Mouse (Mus musculus) CH12.LX (cell line): ENCODE data around the gene Rffl. TPM values are rescaled to one million over a fixed set of nuclear protein-coding genes. Genes with fewer than 3 reads are reported as not detected.
A peak's percentile ranks its signal among the peaks of the same experiment; 100 is the strongest.

Experiments used
- DNase-seq: peaks from one replicate; pipeline ENCODE4 v3.0.0-alpha.2; 2013; ENCODE audit errors: extremely low read depth
- H3K27ac ChIP-seq: 2 replicates; pipeline ENCODE4 v1.5.1; 2012; ENCODE audit warnings: low read depth, mild to moderate bottlenecking, control low read depth, moderate library complexity; ENCODE audit not compliant: insufficient read depth
- H3K27me3 ChIP-seq: replicated peaks from 2 replicates; pipeline ENCODE3; 2012; ENCODE audit warnings: inconsistent platforms
- H3K36me3 ChIP-seq, 2 experiments: replicated peaks in 1 of 2; 2 replicates each; pipeline versions ENCODE3 to v1.6.1; 2012; ENCODE audit warnings: inconsistent platforms in 1 of 2, low read length in 1 of 2, mild to moderate bottlenecking in 1 of 2, mixed read lengths in 1 of 2, moderate library complexity in 1 of 2; ENCODE audit not compliant: control insufficient read depth in 1 of 2, insufficient read depth in 1 of 2
- H3K4me1 ChIP-seq, 2 experiments: 2 replicates each; pipeline ENCODE4 v1.6.1; 2012; ENCODE audit warnings: inconsistent platforms in 1 of 2, moderate library complexity in 1 of 2; ENCODE audit not compliant: insufficient read depth in 2 of 2, control insufficient read depth in 1 of 2
- H3K4me2 ChIP-seq: 2 replicates; pipeline ENCODE4 v1.6.1; 2012; ENCODE audit warnings: low read depth, mild to moderate bottlenecking, control low read depth; ENCODE audit not compliant: poor library complexity, insufficient read depth, severe bottlenecking
- H3K4me3 ChIP-seq, 3 experiments: fragments of 150-350 bp in 1 of 3; sonication (generic) in 1 of 3; replicated peaks in 1 of 3; 2 replicates each; pipeline versions ENCODE3 to v1.5.1; 2011 to 2012; ENCODE audit warnings: low read depth in 2 of 3, low read length in 2 of 3, mild to moderate bottlenecking in 2 of 3, moderate library complexity in 2 of 3, control low read depth in 1 of 3, improper control_type of control experiment in 1 of 3, inconsistent platforms in 1 of 3, mixed read lengths in 1 of 3; ENCODE audit not compliant: poor library complexity in 1 of 3
- H3K79me2 ChIP-seq: replicated peaks from 2 replicates; pipeline ENCODE4 v1.6.1; 2012; ENCODE audit warnings: mild to moderate bottlenecking, moderate library complexity; ENCODE audit not compliant: control insufficient read depth, poor library complexity, insufficient read depth, severe bottlenecking; ENCODE audit errors: extremely low read depth
- H3K9ac ChIP-seq: 2 replicates; pipeline ENCODE4 v1.6.1; 2012; ENCODE audit warnings: low read depth, mild to moderate bottlenecking, control low read depth, moderate library complexity; ENCODE audit not compliant: insufficient read depth
- H3K9me3 ChIP-seq: replicated peaks from 2 replicates; pipeline ENCODE3; 2012; ENCODE audit warnings: low read length, inconsistent platforms, mixed read lengths
- BHLHE40 ChIP-seq: IDR thresholded peaks from 2 replicates; pipeline ENCODE4 v1.6.1; 2011; ENCODE audit warnings: mild to moderate bottlenecking, low read depth, low read length, improper control_type of control experiment
- CHD1 ChIP-seq: IDR thresholded peaks from 2 replicates; pipeline ENCODE4 v1.6.1; 2012; ENCODE audit warnings: low read depth, low read length, improper control_type of control experiment, inconsistent platforms
- E2F4 ChIP-seq: IDR thresholded peaks from 2 replicates; pipeline ENCODE4 v1.6.1; 2011; ENCODE audit warnings: low read depth, low read length, improper control_type of control experiment; ENCODE audit not compliant: insufficient replicate concordance
- ELF1 ChIP-seq: IDR thresholded peaks from 2 replicates; pipeline ENCODE4 v1.6.1; 2014; ENCODE audit warnings: low read depth, mild to moderate bottlenecking, inconsistent platforms, low read length, improper control_type of control experiment
- EP300 ChIP-seq: IDR thresholded peaks from 2 replicates; pipeline ENCODE4 v1.6.1; 2011; ENCODE audit warnings: low read length, improper control_type of control experiment
- ETS1 ChIP-seq: conservative IDR thresholded peaks from 2 replicates; pipeline ENCODE4 v1.6.1; 2012; ENCODE audit warnings: low read depth, mild to moderate bottlenecking, inconsistent platforms, low read length, improper control_type of control experiment, moderate library complexity
- GABPA ChIP-seq: IDR thresholded peaks from 2 replicates; pipeline ENCODE4 v1.6.1; 2012; ENCODE audit warnings: low read depth, low read length, improper control_type of control experiment, inconsistent platforms; ENCODE audit not compliant: insufficient replicate concordance
- HCFC1 ChIP-seq: IDR thresholded peaks from 2 replicates; pipeline ENCODE4 v1.6.1; 2012; ENCODE audit warnings: low read depth, mild to moderate bottlenecking, inconsistent platforms, low read length, improper control_type of control experiment
- IRF4 ChIP-seq: IDR thresholded peaks from 2 replicates; pipeline ENCODE4 v1.6.1; 2014; ENCODE audit warnings: low read depth, mild to moderate bottlenecking, inconsistent platforms, low read length, improper control_type of control experiment
- JUND ChIP-seq: conservative IDR thresholded peaks from 2 replicates; pipeline ENCODE4 v1.6.1; 2011; ENCODE audit warnings: low read depth, low read length, improper control_type of control experiment
- MAFK ChIP-seq: IDR thresholded peaks from 2 replicates; pipeline ENCODE4 v1.6.1; 2011; ENCODE audit warnings: low read length, improper control_type of control experiment; ENCODE audit not compliant: insufficient replicate concordance
- MAX ChIP-seq: IDR thresholded peaks from 2 replicates; pipeline ENCODE4 v1.6.1; 2011; ENCODE audit warnings: low read length, improper control_type of control experiment
- MEF2A ChIP-seq: IDR thresholded peaks from 2 replicates; pipeline ENCODE4 v1.6.1; 2014; ENCODE audit warnings: low read depth, mild to moderate bottlenecking, inconsistent platforms, low read length, improper control_type of control experiment, borderline replicate concordance
- MYC ChIP-seq: IDR thresholded peaks from 2 replicates; pipeline ENCODE4 v1.6.1; 2011; ENCODE audit warnings: low read depth, mild to moderate bottlenecking, improper control_type of control experiment, low read length
- NELFE ChIP-seq: IDR thresholded peaks from 2 replicates; pipeline ENCODE4 v1.6.1; 2011; ENCODE audit warnings: low read depth, low read length, improper control_type of control experiment
- POLR2AphosphoS2 ChIP-seq: IDR thresholded peaks from 2 replicates; pipeline ENCODE4 v1.6.1; 2011; ENCODE audit warnings: low read depth, low read length, improper control_type of control experiment
- RAD21 ChIP-seq: IDR thresholded peaks from 2 replicates; pipeline ENCODE4 v1.6.1; 2011; ENCODE audit warnings: low read depth, mild to moderate bottlenecking, low read length, improper control_type of control experiment, moderate library complexity
- RCOR1 ChIP-seq: conservative IDR thresholded peaks from 2 replicates; pipeline ENCODE4 v1.6.1; 2012; ENCODE audit warnings: low read depth, mild to moderate bottlenecking, inconsistent platforms, low read length, improper control_type of control experiment
- SMC3 ChIP-seq: IDR thresholded peaks from 2 replicates; pipeline ENCODE4 v1.6.1; 2011; ENCODE audit warnings: low read depth, low read length, improper control_type of control experiment
- TCF12 ChIP-seq: IDR thresholded peaks from 2 replicates; pipeline ENCODE4 v1.6.1; 2014; ENCODE audit warnings: low read depth, mild to moderate bottlenecking, inconsistent platforms, low read length, improper control_type of control experiment
- USF2 ChIP-seq: conservative IDR thresholded peaks from 2 replicates; pipeline ENCODE4 v1.6.1; 2011; ENCODE audit warnings: low read depth, low read length, improper control_type of control experiment
- ZC3H11A ChIP-seq: IDR thresholded peaks from 2 replicates; pipeline ENCODE4 v1.6.1; 2012; ENCODE audit warnings: low read depth, mild to moderate bottlenecking, inconsistent platforms, low read length, improper control_type of control experiment
- ZKSCAN1 ChIP-seq: IDR thresholded peaks from 2 replicates; pipeline ENCODE4 v1.6.1; 2012; ENCODE audit warnings: low read depth, inconsistent platforms, low read length, improper control_type of control experiment, borderline replicate concordance
- ZNF384 ChIP-seq: IDR thresholded peaks from 2 replicates; pipeline ENCODE4 v1.6.1; 2012; ENCODE audit warnings: low read depth, low read length, improper control_type of control experiment, inconsistent platforms
- dilution Hi-C: fragments of 300-500 bp; cut with MboI; formaldehyde crosslinking; loops from 2 replicates; pipeline ENCODE4 v1.14.3; 2020; ENCODE audit warnings: low sequenced_read_pairs; ENCODE audit not compliant: extremely low pct_unique_long_range_greater_than_20kb, extremely low pct_ligation_motif_present
- in situ Hi-C: fragments of 300-500 bp; cut with MboI; formaldehyde crosslinking; loops from 3 replicates; pipeline ENCODE4 v1.14.3; 2019; ENCODE audit warnings: low sequenced_read_pairs, low pct_ligation_motif_present, low pct_unique_long_range_greater_than_20kb, mixed read lengths
- polyA plus RNA-seq: library from polyadenylated mRNA; unstranded; fragments of >175 nt; gene quantifications from 2 replicates; pipeline ENCODE4 v1.2.1, GENCODE M21; 2012; ENCODE audit warnings: low read depth; ENCODE audit not compliant: insufficient read length
- total RNA-seq, 2 experiments: library from RNA; depleted of rRNA; stranded (reverse); fragments of 300-350 nt in 1 of 2; fragments of >200 nt in 1 of 2; gene quantifications; 2 replicates each; pipeline ENCODE4 v1.2.3; 2012 to 2014

Rffl gene
- total and polyA plus RNA-seq, 3 experiments, result 1.2 to 16.5 (median 3.0) TPM

DNA sequence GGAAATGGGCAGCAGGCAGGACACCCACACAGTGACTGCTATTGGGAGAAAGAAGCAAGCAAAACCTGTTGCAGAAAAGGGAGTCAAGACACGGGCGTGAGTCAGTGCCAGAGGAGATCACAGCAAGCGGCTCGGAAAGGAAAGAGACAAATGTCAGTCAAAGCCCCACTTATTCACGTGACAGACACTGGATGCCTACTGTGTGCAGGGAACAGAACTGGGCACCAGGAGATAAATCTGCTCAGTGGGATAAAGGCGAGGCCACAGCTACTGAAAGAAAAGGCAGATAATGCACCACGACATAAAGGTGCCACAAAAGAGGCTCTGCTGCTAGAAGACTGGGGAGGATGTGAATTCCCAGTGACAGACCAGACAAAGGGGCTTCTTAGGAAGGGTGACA is 33.2 kb downstream of the Rffl start:
- dilution Hi-C loops, result no loop called here
- in situ Hi-C loops, result no loop called here
- H3K9ac ChIP-seq, result no peak overlapping the region
- H3K9me3 ChIP-seq, result peaks cover 47% of the 10 kb centered on the region
- no peak overlapping the region for H3K27ac ChIP-seq
- peaks cover 25 to 26% of the 10 kb centered on the region in 2 experiments for H3K36me3 ChIP-seq
- peaks cover 7 to 25% of the 10 kb centered on the region in 2 experiments for H3K4me1 ChIP-seq
- H3K79me2 ChIP-seq, result peaks cover 3% of the 10 kb centered on the region; the same call in 1 of the 2 replicates
- TF ChIP-seq RAD21, result no peak
- no peaks in the 10 kb centered on the region for H3K27me3 ChIP-seq
- H3K4me3 ChIP-seq, result no peak overlapping the region
- DNase-seq, result no peak
- H3K4me2 ChIP-seq, result no peak overlapping the region

DNA sequence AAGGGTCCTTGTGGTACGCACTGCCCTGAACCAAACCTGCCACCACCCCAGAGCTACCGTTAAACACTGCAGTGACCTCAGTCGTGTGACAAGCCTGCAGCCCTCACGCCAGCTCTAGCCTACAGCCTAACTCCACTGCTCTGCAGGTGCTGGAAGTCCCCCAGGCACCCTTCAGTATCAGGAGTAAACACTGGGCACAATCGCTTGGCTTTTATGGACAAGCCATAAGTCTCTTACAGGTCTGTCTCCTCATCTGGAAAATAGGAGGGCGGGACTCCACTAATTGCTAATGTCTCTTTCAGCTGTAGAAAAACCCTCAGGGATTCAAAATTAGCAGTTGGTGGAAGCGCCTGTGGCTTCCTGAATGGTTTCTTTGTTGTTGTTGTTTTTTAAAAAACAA is 33.8 kb downstream of the Rffl start:
- H3K9ac ChIP-seq, result no peak overlapping the region
- dilution Hi-C loops (no loop called here), in situ Hi-C loops (no loop called here)
- peak overlapping the region in 1 of 3 experiments; percentile 19 for H3K4me3 ChIP-seq
- TF ChIP-seq MAFK (no peak), USF2 (no peak), ZKSCAN1 (no peak)
- H3K27ac ChIP-seq, result no peak overlapping the region
- H3K4me1 ChIP-seq, result peaks cover 7 to 25% of the 10 kb centered on the region in 2 experiments
- peaks cover 22 to 24% of the 10 kb centered on the region in 2 experiments for H3K36me3 ChIP-seq
- H3K27me3 ChIP-seq, result no peaks in the 10 kb centered on the region
- no peak overlapping the region for H3K4me2 ChIP-seq
- H3K79me2 ChIP-seq, result peaks cover 3% of the 10 kb centered on the region; the same call in 1 of the 2 replicates
- peaks cover 44% of the 10 kb centered on the region for H3K9me3 ChIP-seq
- DNase-seq, result no peak

DNA sequence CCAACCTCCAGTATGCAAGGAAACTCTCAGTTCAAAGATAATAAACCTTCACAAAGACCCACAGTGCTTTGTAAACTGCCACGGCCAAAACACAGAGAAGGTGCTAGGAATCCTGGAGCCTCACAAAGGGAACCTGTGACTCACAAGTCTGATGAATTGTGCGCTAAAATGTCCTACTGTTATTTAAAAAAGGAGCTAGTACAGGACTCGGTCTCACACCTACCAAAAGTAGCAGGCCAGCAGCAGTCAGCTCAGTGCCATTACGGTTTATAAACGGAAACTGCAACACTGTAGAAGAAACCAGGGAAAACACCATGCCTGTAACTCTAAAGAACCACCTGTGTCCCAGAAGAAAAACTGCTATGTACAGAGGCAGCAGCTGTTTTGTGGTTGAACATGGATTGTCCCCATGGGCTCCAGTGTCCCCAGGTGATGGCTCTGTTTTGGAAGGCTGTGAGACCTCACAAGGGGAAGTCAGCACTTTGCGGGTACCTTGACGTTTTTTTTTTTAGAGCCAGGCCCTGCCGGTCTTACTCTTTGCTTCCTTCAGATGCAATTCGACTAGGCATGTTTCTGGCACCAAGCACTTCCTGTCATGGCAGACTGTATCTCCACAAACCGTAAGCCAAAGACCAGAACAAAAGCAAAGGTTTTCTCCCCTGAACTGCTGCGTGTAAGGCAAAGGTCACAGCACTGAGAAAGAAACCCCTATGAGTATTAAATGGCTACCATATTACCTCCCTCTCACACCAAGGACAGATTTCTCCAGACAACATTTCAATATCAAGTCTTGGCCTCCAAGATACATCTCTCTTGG is 35.2 kb downstream of the Rffl start:
- H3K36me3 ChIP-seq, result peaks cover 21% of the 10 kb centered on the region in 2 experiments
- dilution Hi-C loops, result no loop called here
- peak; percentile 98 for DNase-seq
- peak; percentile 53 for TF ChIP-seq JUND
- TF ChIP-seq NELFE, result no peak
- TF ChIP-seq GABPA, result no peak
- peak; percentile 85 for TF ChIP-seq BHLHE40
- peak; percentile 85 for TF ChIP-seq IRF4
- peak; percentile 92; the same call in 1 of the 2 replicates for TF ChIP-seq MEF2A
- peak; percentile 99 for TF ChIP-seq EP300
- TF ChIP-seq MYC, result peak; percentile 85
- peak; percentile 55; the same call in 1 of the 2 replicates for TF ChIP-seq ELF1
- TF ChIP-seq POLR2AphosphoS2, result no peak
- peak; percentile 98 for TF ChIP-seq ZNF384
- no peak for TF ChIP-seq SMC3
- peak; percentile 87 for TF ChIP-seq RCOR1
- TF ChIP-seq ZC3H11A, result no peak
- peak; percentile 57 for TF ChIP-seq HCFC1
- TF ChIP-seq TCF12, result peak; percentile 99
- peak; percentile 78 for TF ChIP-seq MAX
- peak; percentile 84; the same call in 1 of the 2 replicates for TF ChIP-seq E2F4
- peak; percentile 96 for TF ChIP-seq ETS1
- no peak for TF ChIP-seq CHD1

More for the DNA sequence above, 35.2 kb downstream of the Rffl start:
- H3K4me3 ChIP-seq, result no peak overlapping the region
- no peaks in the 10 kb centered on the region for H3K27me3 ChIP-seq
- peaks cover 3% of the 10 kb centered on the region; the same call in 1 of the 2 replicates for H3K79me2 ChIP-seq
- in situ Hi-C loops, result no loop called here
- H3K9ac ChIP-seq, result no peak overlapping the region
- H3K9me3 ChIP-seq, result peaks cover 44% of the 10 kb centered on the region
- peak overlapping the region; percentile 48 for H3K27ac ChIP-seq
- H3K4me2 ChIP-seq, result peak overlapping the region; percentile 24
- peaks cover 8 to 36% of the 10 kb centered on the region in 2 experiments for H3K4me1 ChIP-seq
